Mouse (Mus musculus): ENCODE measurements at regions not wholly inside any gene's neighbourhood (a gene's known extent, or its start where the extent isn't known, plus 50 kb on each side); places are given as distances from the start of the nearest gene placed in this dataset.

GRCm38 (mm10) chr2:146565693-146566092 lies 53.5 kb upstream of the Ralgapa2 start:
- no peak for DNase-seq (ENCODE audit: low spot score in 2 of 2)

GRCm38 (mm10) chr2:146568171-146568842 lies 56.2 kb upstream of the Ralgapa2 start:
- DNase-seq (ENCODE audit: low spot score in 2 of 2) = no peak

- no peak for DNase-seq (ENCODE audit: low spot score in 2 of 2)
Observed at GRCm38 (mm10) chr2:146571036-146571435, 58.9 kb upstream of the Ralgapa2 start.

DNA sequence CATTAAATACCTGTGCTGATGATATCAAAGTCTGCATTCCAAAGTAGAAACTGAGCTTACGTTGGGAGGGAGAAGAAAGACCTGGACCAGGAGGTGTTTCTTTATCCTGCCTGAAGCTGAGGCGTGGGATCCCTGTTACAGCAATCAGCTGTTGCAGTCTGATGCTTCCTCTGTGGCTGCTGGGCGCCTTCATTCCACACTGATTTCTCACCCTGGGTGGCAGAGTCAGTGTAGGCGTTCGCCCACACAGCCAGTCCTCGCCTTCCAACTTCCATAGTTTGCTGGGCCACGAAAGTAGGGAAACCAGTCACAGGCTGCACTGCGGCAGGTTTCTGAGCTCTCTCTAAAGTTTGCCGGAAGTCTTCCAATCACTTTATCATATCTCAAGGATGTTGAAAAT lies 59.7 kb upstream of the Ralgapa2 start:
- DNase-seq (ENCODE audit: low spot score in 2 of 2) = peak; percentile 54 to 75

- DNase-seq (ENCODE audit: low spot score in 2 of 2) = no peak
Observed at GRCm38 (mm10) chr2:146575610-146576297, 63.6 kb upstream of the Ralgapa2 start.

DNA sequence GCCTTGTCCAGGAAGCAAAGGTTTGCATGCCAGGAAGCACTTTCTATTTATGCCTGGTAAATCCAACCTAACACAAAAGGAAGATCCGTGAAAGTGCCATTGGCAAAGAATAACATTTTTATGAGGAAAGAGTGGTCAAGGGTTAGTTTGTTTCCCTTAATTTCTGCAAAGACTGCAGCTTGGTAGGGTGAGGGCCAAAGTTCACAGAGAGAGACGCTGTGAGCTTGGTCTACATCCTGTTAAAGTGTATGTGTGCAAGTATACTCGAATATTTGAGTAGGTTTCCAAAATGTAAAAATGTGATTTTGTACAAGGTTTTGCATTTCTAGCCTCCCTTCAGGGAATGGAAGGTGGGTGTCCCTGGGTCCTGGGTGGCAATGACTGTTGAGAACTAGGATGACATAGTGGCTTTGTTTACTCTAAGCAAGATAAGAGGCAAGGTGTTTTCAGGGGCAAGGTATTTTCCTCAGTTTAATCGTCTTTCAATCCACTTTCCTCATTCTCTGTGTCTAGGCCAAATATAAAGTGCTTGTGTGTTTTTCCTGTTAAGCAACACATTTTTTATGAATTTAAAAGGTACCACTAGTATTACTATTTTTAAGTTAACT lies 64.3 kb upstream of the Ralgapa2 start:
- no peak for DNase-seq (ENCODE audit: low spot score in 2 of 2)

DNA sequence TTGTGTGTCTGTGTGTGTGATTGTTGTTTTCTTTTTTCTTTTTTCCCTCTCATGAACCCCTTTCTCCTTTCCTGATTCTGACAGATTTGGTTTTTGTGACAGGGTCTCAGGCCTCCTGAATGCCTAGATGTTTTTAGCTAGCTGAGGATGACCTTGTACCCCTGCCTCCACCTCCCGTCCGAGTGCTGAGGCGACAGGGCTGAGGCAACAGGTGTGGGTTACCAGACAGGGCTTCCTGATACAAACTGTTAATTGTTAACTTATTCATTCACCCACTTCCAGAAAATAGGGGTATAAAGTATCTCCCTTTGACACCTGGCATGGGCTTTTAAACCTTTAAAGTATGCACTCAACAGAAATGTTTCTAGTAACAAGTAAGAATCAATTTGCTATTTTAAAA lies 65.0 kb upstream of the Ralgapa2 start:
- no peak for DNase-seq (ENCODE audit: low spot score in 2 of 2)

- DNase-seq (ENCODE audit: low spot score in 2 of 2) = no peak
Observed at GRCm38 (mm10) chr2:146581220-146581619, 69.1 kb upstream of the Ralgapa2 start.

DNA sequence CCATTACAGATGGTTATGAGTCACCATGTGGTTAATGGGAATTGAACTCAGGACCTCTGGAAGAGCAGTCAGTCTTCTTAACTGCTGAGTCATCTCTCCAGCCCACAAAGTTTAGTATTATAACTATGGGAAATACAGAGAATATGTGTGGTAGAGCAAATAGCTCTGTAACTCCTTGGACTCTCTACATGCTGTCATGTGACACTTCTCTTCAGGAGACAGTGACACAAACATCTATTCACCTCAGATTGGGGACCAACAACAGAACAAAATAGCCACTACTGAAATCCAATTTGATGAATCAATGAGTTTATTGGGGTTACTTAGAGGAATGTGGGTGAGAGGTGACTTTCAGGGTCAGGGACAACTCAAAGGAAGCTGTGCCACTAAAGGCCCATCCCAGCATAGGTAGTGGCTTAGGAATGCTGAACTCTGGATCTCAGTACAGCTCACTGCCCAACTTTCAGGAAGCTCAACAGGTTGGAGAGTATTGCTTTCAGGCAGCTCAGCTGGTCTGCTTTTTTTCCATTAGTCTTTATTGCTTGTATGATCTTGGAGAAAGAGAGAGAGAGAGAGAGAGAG lies 71.8 kb upstream of the Ralgapa2 start:
- no peak for DNase-seq (ENCODE audit: low spot score in 2 of 2)

- DNase-seq (ENCODE audit: low spot score in 2 of 2) = no peak
Observed at GRCm38 (mm10) chr2:146586381-146586780, 74.2 kb upstream of the Ralgapa2 start.

DNA sequence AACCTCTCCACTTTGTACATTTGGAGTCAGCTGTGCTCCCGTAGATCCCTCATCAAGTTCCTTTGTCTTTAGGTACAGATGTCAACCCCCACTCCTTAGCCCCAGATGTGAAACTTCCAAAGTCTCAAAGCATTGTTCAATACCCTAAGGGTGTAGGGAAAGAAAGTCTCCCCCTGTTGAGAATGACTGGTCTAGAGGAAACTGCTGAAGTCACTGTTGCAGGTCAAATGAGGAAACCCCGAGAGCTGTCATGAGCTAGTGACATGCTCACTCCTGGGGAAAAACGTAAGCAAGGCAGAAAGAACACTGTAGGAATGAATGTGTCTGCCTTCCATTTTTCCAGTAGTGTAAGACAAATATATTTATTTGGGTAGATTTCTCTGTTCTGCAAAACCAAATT lies 74.8 kb upstream of the Ralgapa2 start:
- no peak for DNase-seq (ENCODE audit: low spot score in 2 of 2)

GRCm38 (mm10) chr2:146589860-146590259 lies 77.7 kb upstream of the Ralgapa2 start:
- DNase-seq (ENCODE audit: low spot score in 2 of 2) = no peak

GRCm38 (mm10) chr2:146593291-146593690 lies 81.1 kb upstream of the Ralgapa2 start:
- no peak for DNase-seq (ENCODE audit: low spot score in 2 of 2)

GRCm38 (mm10) chr2:146594212-146594611 lies 82.1 kb upstream of the Ralgapa2 start:
- no peak for DNase-seq (ENCODE audit: low spot score in 2 of 2)

GRCm38 (mm10) chr2:146595673-146596072 lies 83.5 kb upstream of the Ralgapa2 start:
- no peak for DNase-seq (ENCODE audit: low spot score in 2 of 2)

GRCm38 (mm10) chr2:146606170-146606569 lies 94.0 kb upstream of the Ralgapa2 start:
- DNase-seq (ENCODE audit: low spot score in 2 of 2) = no peak

- DNase-seq (ENCODE audit: low spot score in 2 of 2) = no peak
Observed at GRCm38 (mm10) chr2:146610896-146611295, 98.8 kb upstream of the Ralgapa2 start.

GRCm38 (mm10) chr2:146611886-146612521 lies 99.9 kb upstream of the Ralgapa2 start:
- peak; percentile 56 to 68 for DNase-seq (ENCODE audit: low spot score in 2 of 2)

DNA sequence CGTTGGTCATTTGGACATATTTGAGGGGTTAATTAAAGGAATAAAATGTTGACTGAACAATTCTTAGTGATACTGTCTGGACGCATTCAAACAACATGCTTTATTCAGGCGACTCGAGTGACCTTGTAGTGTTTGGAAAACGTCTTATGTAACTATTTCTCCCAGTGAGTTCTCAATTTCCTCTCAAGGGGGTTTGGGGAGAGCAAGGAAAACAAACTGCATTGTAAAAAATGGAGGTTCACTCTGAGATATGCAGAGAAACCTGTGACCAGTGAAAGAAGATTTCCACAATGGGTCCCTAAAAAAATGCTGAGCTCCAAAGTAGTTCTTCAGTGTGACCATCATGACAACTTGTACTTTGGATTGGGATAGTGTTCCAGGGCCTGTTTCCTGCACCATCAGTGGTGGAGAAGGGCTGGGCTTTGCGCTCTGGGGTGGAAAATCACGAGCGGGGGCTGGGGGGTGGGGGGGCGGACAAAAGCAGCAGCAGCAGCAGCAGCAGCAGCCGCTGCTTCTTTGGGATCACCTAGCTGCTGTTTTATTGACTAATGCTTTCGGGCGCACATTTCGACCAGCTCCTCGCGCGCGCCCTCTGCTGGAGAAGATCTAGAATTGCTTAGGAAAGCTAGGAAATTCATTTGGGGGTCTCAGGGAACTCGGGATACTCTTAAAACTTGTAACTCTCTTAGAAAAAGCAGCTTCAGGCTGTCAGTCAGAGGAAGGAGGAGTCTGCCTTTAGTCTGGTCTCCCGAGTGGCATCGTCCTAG lies 100.6 kb upstream of the Ralgapa2 start:
- peak; percentile 28 to 62 for DNase-seq (ENCODE audit: low spot score in 2 of 2)

DNA sequence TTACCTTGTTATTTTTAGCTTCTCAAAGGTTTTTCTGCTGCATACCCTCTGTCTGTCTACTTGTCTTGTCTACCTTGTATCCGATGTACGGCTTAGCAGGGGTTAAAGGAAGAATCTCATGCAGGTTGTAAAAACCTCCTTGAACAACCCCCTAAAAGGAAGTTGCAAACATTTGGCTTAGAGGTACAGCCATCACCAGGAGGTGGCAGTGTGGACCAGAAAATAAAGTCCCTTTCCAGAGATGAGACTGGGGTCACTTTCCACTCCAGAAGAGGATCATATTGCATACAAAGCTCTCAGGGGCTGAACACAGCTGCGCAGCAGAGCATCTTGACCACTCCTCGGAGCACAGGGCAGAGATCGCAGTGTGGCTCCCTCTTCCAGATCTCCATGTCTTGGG lies 109.0 kb upstream of the Ralgapa2 start:
- peak; percentile 27 to 53 for DNase-seq (ENCODE audit: low spot score in 2 of 2)

- no peak for DNase-seq (ENCODE audit: low spot score in 2 of 2)
Observed at GRCm38 (mm10) chr2:146623052-146623451, 110.9 kb upstream of the Ralgapa2 start.

All from left cerebral cortex, adult 18-20 months (tissue).